Mouse (Mus musculus) midbrain, embryonic 15.5 days (tissue): ENCODE data around the gene Tapbpl. TPM values are rescaled to one million over a fixed set of nuclear protein-coding genes. Genes with fewer than 3 reads are reported as not detected.
A peak's percentile ranks its signal among the peaks of the same experiment; 100 is the strongest.

ENCODE experiments used
- ATAC-seq: fragments of 200-750 bp; cut with Nextera tagmentation; replicated peaks from 2 replicates; pipeline ENCODE4 v1.8.0; 2017; ENCODE audit warnings: moderate TSS enrichment
- H3K27ac ChIP-seq: fragments of 300-500 bp; sonication (generic); 2 replicates; pipeline ENCODE4 v1.5.1; 2015; ENCODE audit warnings: mild to moderate bottlenecking, inconsistent platforms
- H3K27me3 ChIP-seq: fragments of 300-500 bp; sonication (generic); replicated peaks from 2 replicates; pipeline ENCODE4 v1.6.1; 2015; ENCODE audit warnings: inconsistent platforms
- H3K36me3 ChIP-seq: fragments of 300-500 bp; sonication (generic); replicated peaks from 2 replicates; pipeline ENCODE4 v1.6.1; 2015; ENCODE audit warnings: inconsistent platforms
- H3K4me1 ChIP-seq: fragments of 300-500 bp; sonication (generic); 2 replicates; pipeline ENCODE4 v1.6.1; 2015; ENCODE audit warnings: inconsistent platforms
- H3K4me2 ChIP-seq: fragments of 300-500 bp; sonication (generic); 2 replicates; pipeline ENCODE4 v1.6.1; 2015; ENCODE audit warnings: inconsistent platforms, mild to moderate bottlenecking, moderate library complexity
- H3K4me3 ChIP-seq: fragments of 300-500 bp; sonication (generic); 2 replicates; pipeline ENCODE4 v1.5.1; 2015; ENCODE audit warnings: mild to moderate bottlenecking, inconsistent platforms
- H3K9ac ChIP-seq: fragments of 300-500 bp; sonication (generic); 2 replicates; pipeline ENCODE4 v1.6.1; 2015; ENCODE audit warnings: mild to moderate bottlenecking, inconsistent platforms
- H3K9me3 ChIP-seq: fragments of 300-500 bp; sonication (generic); 2 replicates; pipeline ENCODE4 v1.6.1; 2016; ENCODE audit warnings: inconsistent platforms
- WGBS: fragments of 180-500 bp; shearing (Covaris S2); methylation state at CpG from one replicate; pipeline ENCODE4 v1.1.7; 2015; ENCODE audit warnings: mixed read lengths; 5-methylcytosine and 5-hydroxymethylcytosine counted together
- polyA plus RNA-seq: library from polyadenylated mRNA; unstranded; fragments of >200 nt; fragmentation: Nextera tagmentation; extraction: Ambion mirVana; gene quantifications from 2 replicates; pipeline ENCODE4 v1.2.1, GENCODE M21; 2015

Tapbpl gene
- polyA plus RNA-seq, 1 experiment from 2014 or later: 6.3 TPM

DNA sequence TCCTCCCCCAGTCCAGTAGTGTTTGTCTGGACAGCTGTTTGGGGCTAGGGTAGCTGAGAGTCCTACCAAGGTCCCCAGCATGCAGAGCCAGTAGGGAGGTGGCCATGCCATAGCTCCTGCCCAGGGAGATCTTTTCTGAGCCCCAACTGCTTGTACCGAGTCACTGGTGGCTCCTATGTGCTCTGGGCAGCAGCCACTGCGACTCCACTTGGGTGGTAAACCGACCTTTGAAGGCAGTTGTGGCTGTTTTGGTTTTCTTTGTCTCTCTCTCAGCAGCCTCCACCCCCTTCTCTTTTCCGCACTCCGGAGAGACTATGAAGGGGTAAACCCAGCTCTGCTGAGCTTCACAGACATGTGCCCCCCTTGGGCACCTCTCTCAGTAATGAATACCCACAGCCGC lies 5.1 kb upstream of the Tapbpl start, which contains the start of gene Cd27:
TSS of gene Cd27 (minus strand) at position 229 of the 400 bp plus-strand sequence.
- Histone ChIP-seq H3K4me3 (no peak within 1 kb of the TSS), H3K27me3 (no peaks in the 10 kb centered on the region), H3K36me3 (no peaks in the 10 kb centered on the region), H3K9me3 (no peaks in the 10 kb centered on the region), H3K4me1 (peaks cover 3% of the 10 kb centered on the region; the same call in 1 of the 2 replicates), H3K4me2 (no peak within 1 kb of the TSS), H3K9ac (no peak within 1 kb of the TSS), H3K27ac (no peak within 1 kb of the TSS)
- ATAC-seq: no peak
- WGBS: 30% methylated on average over 6 of the region's 6 CpGs

- no peak overlapping the region for H3K9ac ChIP-seq
- no peaks in the 10 kb centered on the region for H3K27me3 ChIP-seq
- ATAC-seq: no peak
- H3K4me3 ChIP-seq: no peak overlapping the region
- H3K36me3 ChIP-seq: no peaks in the 10 kb centered on the region
- H3K27ac ChIP-seq: no peak overlapping the region
- no peak overlapping the region for H3K4me2 ChIP-seq
- peaks cover 8% of the 10 kb centered on the region for H3K4me1 ChIP-seq
- H3K9me3 ChIP-seq: no peaks in the 10 kb centered on the region
- WGBS: 56% methylated on average over 6 of the region's 6 CpGs
Observed at GRCm38 (mm10) chr6:125236341-125236740, 4.7 kb upstream of the Tapbpl start.

GRCm38 (mm10) chr6:125234520-125234828 lies 2.8 kb upstream of the Tapbpl start:
- Histone ChIP-seq H3K27me3 (no peaks in the 10 kb centered on the region), H3K9me3 (no peaks in the 10 kb centered on the region), H3K27ac (no peak overlapping the region), H3K4me2 (no peak overlapping the region), H3K9ac (no peak overlapping the region), H3K4me1 (peaks cover 18% of the 10 kb centered on the region), H3K36me3 (no peaks in the 10 kb centered on the region), H3K4me3 (no peak overlapping the region)
- WGBS: 75% methylated on average over 5 of the region's 5 CpGs
- ATAC-seq: no peak

- H3K27me3 ChIP-seq: no peaks in the 10 kb centered on the region
- H3K27ac ChIP-seq: no peak overlapping the region
- H3K9ac ChIP-seq: no peak overlapping the region
- H3K4me3 ChIP-seq: no peak overlapping the region
- H3K9me3 ChIP-seq: no peaks in the 10 kb centered on the region
- H3K4me1 ChIP-seq: peaks cover 18% of the 10 kb centered on the region
- 64% methylated on average over 7 of the region's 7 CpGs for WGBS
- H3K36me3 ChIP-seq: no peaks in the 10 kb centered on the region
- ATAC-seq: no peak
- H3K4me2 ChIP-seq: no peak overlapping the region
Observed at GRCm38 (mm10) chr6:125233816-125234519, 2.3 kb upstream of the Tapbpl start.

DNA sequence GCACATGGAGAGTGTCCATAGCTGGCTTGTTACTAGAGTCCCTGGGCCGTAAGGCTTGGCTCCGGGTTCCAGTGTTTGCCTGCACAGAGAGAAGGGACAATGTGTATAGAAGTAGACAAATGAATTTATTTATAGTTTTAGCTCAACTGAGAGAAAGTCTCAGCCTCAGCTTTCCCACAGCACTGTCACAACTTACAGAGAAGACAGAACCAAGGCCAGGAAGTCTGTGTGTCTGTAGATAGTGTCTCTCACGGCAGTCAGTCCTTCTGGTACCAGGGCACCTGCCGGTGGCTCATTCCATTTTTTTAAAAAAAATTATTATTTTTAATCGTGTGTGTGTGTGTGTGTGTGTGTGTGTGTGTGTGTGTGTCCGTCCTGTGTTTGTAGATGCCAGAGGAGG lies 856 bp upstream of the Tapbpl start:
- no peak for ATAC-seq

GRCm38 (mm10) chr6:125232045-125232437 lies 381 bp upstream of the Tapbpl start:
- Histone ChIP-seq H3K9me3 (no peaks in the 10 kb centered on the region), H3K9ac (no peak overlapping the region), H3K4me3 (peak overlapping the region; percentile 42), H3K27ac (no peak overlapping the region), H3K27me3 (no peaks in the 10 kb centered on the region), H3K36me3 (no peaks in the 10 kb centered on the region), H3K4me2 (peak overlapping the region; percentile 89), H3K4me1 (peaks cover 18% of the 10 kb centered on the region)
- no peak for ATAC-seq
- WGBS: 67% methylated on average over 4 of the region's 4 CpGs

More for the DNA sequence above, 856 bp upstream of the Tapbpl start:
- no peaks in the 10 kb centered on the region for H3K27me3 ChIP-seq
- H3K4me2 ChIP-seq: no peak overlapping the region
- WGBS: 83% methylated on average over 6 of the region's 6 CpGs
- H3K4me3 ChIP-seq: no peak overlapping the region
- peaks cover 18% of the 10 kb centered on the region for H3K4me1 ChIP-seq
- no peak overlapping the region for H3K27ac ChIP-seq
- H3K9ac ChIP-seq: no peak overlapping the region
- H3K9me3 ChIP-seq: no peaks in the 10 kb centered on the region
- H3K36me3 ChIP-seq: no peaks in the 10 kb centered on the region

DNA sequence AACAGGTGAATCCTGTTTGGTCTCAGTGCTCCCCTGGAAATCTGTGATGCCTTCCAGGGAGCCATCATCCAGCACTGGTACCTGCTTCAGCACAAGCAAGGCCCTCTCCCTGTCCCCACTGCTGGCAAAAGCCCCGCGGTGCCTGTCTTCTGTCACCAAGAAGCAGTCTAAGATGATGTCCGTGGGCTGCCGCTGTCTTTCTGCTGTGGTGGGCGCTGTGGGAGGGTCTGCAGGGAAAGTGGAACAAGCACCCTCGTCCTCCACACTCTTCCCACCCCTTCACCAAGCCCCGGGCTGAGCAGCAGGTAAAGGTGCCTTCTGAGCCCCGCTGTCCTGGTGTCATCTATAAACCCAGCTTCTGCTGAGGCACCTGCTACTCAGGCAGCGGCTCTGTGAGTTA lies 1.1 kb downstream of the Tapbpl start:
- Histone ChIP-seq H3K4me3 (no peak overlapping the region), H3K4me2 (peak overlapping the region; percentile 89), H3K27me3 (no peaks in the 10 kb centered on the region), H3K9ac (no peak overlapping the region), H3K9me3 (no peaks in the 10 kb centered on the region), H3K36me3 (no peaks in the 10 kb centered on the region), H3K4me1 (peaks cover 18% of the 10 kb centered on the region), H3K27ac (peak overlapping the region; percentile 64; the same call in 1 of the 2 replicates)
- WGBS: 67% methylated on average over 9 of the region's 9 CpGs
- ATAC-seq: peak; percentile 41; the same call in 1 of the 2 replicates

GRCm38 (mm10) chr6:125225518-125226115 lies 6.0 kb downstream of the Tapbpl start:
- Histone ChIP-seq H3K36me3 (no peaks in the 10 kb centered on the region; the same call in 1 of the 2 replicates), H3K27me3 (no peaks in the 10 kb centered on the region), H3K9me3 (no peaks in the 10 kb centered on the region), H3K9ac (no peak overlapping the region), H3K27ac (no peak overlapping the region), H3K4me1 (peaks cover 3% of the 10 kb centered on the region), H3K4me3 (no peak overlapping the region), H3K4me2 (no peak overlapping the region)
- ATAC-seq: no peak
- 78% methylated on average over 5 of the region's 5 CpGs for WGBS

- Histone ChIP-seq H3K27ac (no peak overlapping the region), H3K9me3 (no peaks in the 10 kb centered on the region), H3K27me3 (no peaks in the 10 kb centered on the region), H3K4me1 (no peaks in the 10 kb centered on the region), H3K4me2 (no peak overlapping the region), H3K9ac (no peak overlapping the region), H3K4me3 (no peak overlapping the region), H3K36me3 (no peaks in the 10 kb centered on the region; the same call in 1 of the 2 replicates)
- WGBS: 86% methylated on average over 3 of the region's 3 CpGs
- ATAC-seq: no peak
Observed at GRCm38 (mm10) chr6:125222577-125222976, 9.1 kb downstream of the Tapbpl start.

- H3K4me1 ChIP-seq: no peaks in the 10 kb centered on the region
- H3K9ac ChIP-seq: no peak overlapping the region
- WGBS: 83% methylated on average over 2 of the region's 2 CpGs
- H3K4me2 ChIP-seq: no peak overlapping the region
- no peak overlapping the region for H3K27ac ChIP-seq
- no peak overlapping the region for H3K4me3 ChIP-seq
- no peak for ATAC-seq
- H3K27me3 ChIP-seq: no peaks in the 10 kb centered on the region
- H3K9me3 ChIP-seq: no peaks in the 10 kb centered on the region
- H3K36me3 ChIP-seq: no peaks in the 10 kb centered on the region; the same call in 1 of the 2 replicates
Observed at GRCm38 (mm10) chr6:125222146-125222545, 9.5 kb downstream of the Tapbpl start.

- no peaks in the 10 kb centered on the region; the same call in 1 of the 2 replicates for H3K36me3 ChIP-seq
- no peak overlapping the region for H3K27ac ChIP-seq
- no peak overlapping the region for H3K9ac ChIP-seq
- WGBS: 91% methylated on average over 20 of the region's 20 CpGs
- H3K4me2 ChIP-seq: no peak overlapping the region
- peaks cover 4% of the 10 kb centered on the region for H3K4me1 ChIP-seq
- no peak overlapping the region for H3K4me3 ChIP-seq
- no peaks in the 10 kb centered on the region for H3K27me3 ChIP-seq
- no peak for ATAC-seq
- H3K9me3 ChIP-seq: no peaks in the 10 kb centered on the region
Observed at GRCm38 (mm10) chr6:125221115-125221745, 10.4 kb downstream of the Tapbpl start.

- 84% methylated on average over 4 of the region's 4 CpGs for WGBS
- H3K4me2 ChIP-seq: no peak overlapping the region
- peaks cover 8% of the 10 kb centered on the region for H3K4me1 ChIP-seq
- ATAC-seq: no peak
- H3K4me3 ChIP-seq: no peak overlapping the region
- H3K27ac ChIP-seq: no peak overlapping the region
- H3K27me3 ChIP-seq: peaks cover under 1% of the 10 kb centered on the region; the same call in 1 of the 2 replicates
- H3K36me3 ChIP-seq: no peaks in the 10 kb centered on the region; the same call in 1 of the 2 replicates
- no peak overlapping the region for H3K9ac ChIP-seq
- no peaks in the 10 kb centered on the region for H3K9me3 ChIP-seq
Observed at GRCm38 (mm10) chr6:125218963-125219362, 12.7 kb downstream of the Tapbpl start.
